Mouse (Mus musculus) midbrain, embryonic 12.5 days (tissue): ENCODE data around the gene Maml3. TPM values are rescaled to one million over a fixed set of nuclear protein-coding genes. Genes with fewer than 3 reads are reported as not detected.
A peak's percentile ranks its signal among the peaks of the same experiment; 100 is the strongest.

ENCODE experiments used
- ATAC-seq: fragments of 200-750 bp; cut with Nextera tagmentation; 2 replicates; pipeline ENCODE4 v1.8.0; 2017; ENCODE audit warnings: low read depth, moderate TSS enrichment, moderate library complexity; ENCODE audit not compliant: low FRiP score
- H3K27ac ChIP-seq: fragments of 300-500 bp; sonication (generic); replicated peaks from 2 replicates; pipeline ENCODE4 v1.5.1; 2016; ENCODE audit warnings: mild to moderate bottlenecking
- H3K27me3 ChIP-seq: fragments of 300-500 bp; sonication (generic); 2 replicates; pipeline ENCODE4 v1.6.1; 2016; ENCODE audit warnings: mild to moderate bottlenecking
- H3K36me3 ChIP-seq: fragments of 300-500 bp; sonication (generic); 2 replicates; pipeline ENCODE4 v1.6.1; 2016
- H3K4me1 ChIP-seq: fragments of 300-500 bp; sonication (generic); 2 replicates; pipeline ENCODE4 v1.6.1; 2016
- H3K4me2 ChIP-seq: fragments of 300-500 bp; sonication (generic); replicated peaks from 2 replicates; pipeline ENCODE4 v1.6.1; 2016; ENCODE audit warnings: mild to moderate bottlenecking, moderate library complexity
- H3K4me3 ChIP-seq: fragments of 300-500 bp; sonication (generic); 2 replicates; pipeline ENCODE4 v1.5.1; 2016; ENCODE audit warnings: mild to moderate bottlenecking
- H3K9ac ChIP-seq: fragments of 300-500 bp; sonication (generic); replicated peaks from 2 replicates; pipeline ENCODE4 v1.6.1; 2016; ENCODE audit warnings: mild to moderate bottlenecking, moderate library complexity
- H3K9me3 ChIP-seq: fragments of 300-500 bp; sonication (generic); 2 replicates; pipeline ENCODE4 v1.6.1; 2016; ENCODE audit warnings: mild to moderate bottlenecking
- WGBS: fragments of 180-500 bp; shearing (Covaris S2); methylation state at CpG from one replicate; pipeline ENCODE4 v1.1.7; 2016; 5-methylcytosine and 5-hydroxymethylcytosine counted together
- polyA plus RNA-seq: library from polyadenylated mRNA; unstranded; fragments of >200 nt; fragmentation: Nextera tagmentation; extraction: Ambion mirVana; gene quantifications from 2 replicates; pipeline ENCODE4 v1.2.1, GENCODE M21; 2016

Gene Maml3
- polyA plus RNA-seq, 1 experiment from 2014 or later, result 8.2 TPM

DNA sequence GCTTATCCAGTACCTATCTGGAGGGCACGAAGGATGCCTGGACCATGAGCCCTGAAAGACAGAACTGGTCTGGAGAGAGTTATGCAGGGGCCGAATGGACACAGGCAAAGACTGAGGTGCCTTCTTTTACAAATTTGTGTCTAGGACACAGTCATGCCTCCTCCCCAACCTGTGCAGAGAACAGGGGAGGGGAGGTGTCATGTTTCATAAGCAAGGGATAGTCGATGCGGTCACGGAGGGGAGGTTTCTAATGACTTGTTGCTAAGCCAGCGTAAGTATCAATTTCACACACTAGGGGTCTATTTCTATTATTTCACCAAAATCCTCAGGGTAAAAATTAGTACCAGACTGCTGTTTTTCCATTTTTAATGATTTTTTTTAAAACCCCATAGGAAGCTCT is 301.0 kb downstream of the Maml3 start:
- H3K9ac ChIP-seq, result no peak overlapping the region
- no peak overlapping the region for H3K4me2 ChIP-seq
- no peak overlapping the region for H3K27ac ChIP-seq
- no peaks in the 10 kb centered on the region for H3K9me3 ChIP-seq
- H3K4me1 ChIP-seq, result peaks cover 63% of the 10 kb centered on the region
- 56% methylated on average over 6 of the region's 6 CpGs for WGBS
- no peaks in the 10 kb centered on the region for H3K36me3 ChIP-seq
- no peak for ATAC-seq
- H3K27me3 ChIP-seq, result no peaks in the 10 kb centered on the region; the same call in 1 of the 2 replicates
- no peak overlapping the region for H3K4me3 ChIP-seq

DNA sequence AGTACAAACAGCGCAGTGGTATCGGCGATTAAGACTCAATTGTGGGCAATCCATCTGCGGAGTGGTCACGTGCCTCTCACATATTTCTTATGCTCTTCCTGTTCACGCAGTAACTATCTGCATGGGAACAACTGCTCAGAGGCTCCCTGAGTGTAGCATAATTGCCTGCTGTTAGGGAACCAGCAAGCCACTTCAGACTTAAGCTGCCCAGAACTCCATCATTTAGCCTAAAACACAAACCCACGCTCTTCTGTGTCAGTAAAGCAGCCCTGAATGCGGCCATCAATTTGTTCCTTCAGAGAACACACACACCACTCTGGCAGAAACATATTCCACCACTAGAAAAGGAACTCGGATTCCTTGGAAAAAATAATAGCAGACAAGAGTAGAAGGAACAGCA is 305.2 kb downstream of the Maml3 start:
- Histone ChIP-seq H3K27me3 (no peaks in the 10 kb centered on the region), H3K4me1 (peaks cover 72% of the 10 kb centered on the region), H3K9ac (no peak overlapping the region), H3K36me3 (no peaks in the 10 kb centered on the region), H3K9me3 (no peaks in the 10 kb centered on the region), H3K4me3 (no peak overlapping the region), H3K4me2 (no peak overlapping the region), H3K27ac (no peak overlapping the region)
- WGBS, result 89% methylated on average over 9 of the region's 9 CpGs
- no peak for ATAC-seq

DNA sequence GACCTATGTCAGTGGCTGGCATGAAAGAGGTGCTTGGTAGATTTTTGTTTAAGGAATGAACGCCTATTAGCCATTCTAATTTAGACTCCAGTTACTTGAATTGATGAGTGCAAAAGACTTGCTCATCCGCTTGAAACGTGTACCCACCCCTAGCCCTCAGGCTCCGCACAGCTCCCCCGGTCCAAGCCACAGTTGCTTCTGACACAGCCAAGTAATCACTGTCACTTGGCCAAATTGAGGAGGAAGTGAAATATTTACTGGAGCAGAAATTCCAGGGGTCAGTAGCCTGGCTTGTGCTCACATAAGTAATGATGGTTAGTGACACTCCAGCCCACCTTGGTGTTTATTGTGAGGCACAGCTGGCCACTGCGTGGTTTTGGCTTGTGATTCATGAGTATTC is 308.0 kb downstream of the Maml3 start:
- peak overlapping the region; percentile 25; the same call in 1 of the 2 replicates for H3K27ac ChIP-seq
- no peak overlapping the region for H3K4me3 ChIP-seq
- peaks cover 54% of the 10 kb centered on the region for H3K4me1 ChIP-seq
- H3K9me3 ChIP-seq, result no peaks in the 10 kb centered on the region
- H3K4me2 ChIP-seq, result no peak overlapping the region
- 64% methylated on average over 6 of the region's 6 CpGs for WGBS
- no peaks in the 10 kb centered on the region for H3K27me3 ChIP-seq
- H3K9ac ChIP-seq, result no peak overlapping the region
- no peak for ATAC-seq
- H3K36me3 ChIP-seq, result no peaks in the 10 kb centered on the region

DNA sequence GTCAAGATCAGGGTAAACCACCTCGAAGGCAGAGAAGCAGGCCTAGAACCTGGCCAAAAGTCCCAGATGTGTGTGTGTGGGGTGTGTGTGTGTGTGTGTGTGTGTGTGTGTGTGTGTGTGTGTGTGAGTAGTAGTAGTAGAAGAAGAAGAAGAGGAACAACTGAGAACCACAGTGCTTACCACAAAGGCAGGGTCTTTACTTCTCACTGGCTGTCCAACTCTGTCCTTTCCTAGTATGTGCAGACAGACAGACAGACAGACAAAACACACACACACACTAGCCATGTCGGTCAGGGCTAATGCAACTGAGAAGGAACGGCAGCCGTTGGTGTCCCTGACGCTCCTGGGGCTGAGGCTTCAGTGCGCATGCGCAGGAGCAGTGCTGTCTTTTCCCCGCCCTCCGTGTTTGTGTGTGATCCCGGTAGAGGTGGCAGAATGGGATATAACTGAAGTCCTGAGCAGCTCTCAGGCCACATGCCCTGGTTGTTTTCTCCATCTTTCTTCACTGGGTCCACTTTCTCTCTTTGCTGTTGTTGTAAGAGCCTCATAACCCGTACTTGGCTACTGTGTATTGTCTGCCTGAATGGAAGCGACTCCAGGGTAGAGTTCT is 308.6 kb downstream of the Maml3 start:
- peak overlapping the region; percentile 8 for H3K4me2 ChIP-seq
- H3K4me1 ChIP-seq, result peaks cover 59% of the 10 kb centered on the region
- H3K9ac ChIP-seq, result no peak overlapping the region
- H3K27me3 ChIP-seq, result no peaks in the 10 kb centered on the region
- peak overlapping the region; percentile 25; the same call in 1 of the 2 replicates for H3K27ac ChIP-seq
- H3K36me3 ChIP-seq, result no peaks in the 10 kb centered on the region
- 75% methylated on average over 12 of the region's 12 CpGs for WGBS
- no peak for ATAC-seq
- no peaks in the 10 kb centered on the region for H3K9me3 ChIP-seq
- no peak overlapping the region for H3K4me3 ChIP-seq

DNA sequence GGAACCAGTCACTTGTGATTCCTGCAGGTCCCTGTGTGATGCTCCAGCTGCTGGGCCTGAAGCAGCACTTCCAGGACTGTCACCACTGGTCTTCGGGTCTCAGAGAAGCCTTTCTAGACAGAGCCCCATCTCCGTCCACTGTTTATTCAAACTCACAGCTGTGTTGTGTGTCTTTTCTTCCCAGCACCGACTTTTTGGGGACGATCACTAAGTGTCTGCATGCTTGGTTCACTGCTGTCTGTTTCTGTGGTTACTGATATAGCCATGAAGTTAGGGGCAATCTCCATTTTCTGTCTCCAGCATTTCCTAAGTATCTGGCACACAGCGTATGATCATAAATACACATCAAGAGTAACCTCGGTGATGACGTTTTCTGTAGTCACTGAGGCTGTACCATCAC is 313.3 kb downstream of the Maml3 start:
- no peaks in the 10 kb centered on the region for H3K27me3 ChIP-seq
- no peaks in the 10 kb centered on the region for H3K9me3 ChIP-seq
- no peaks in the 10 kb centered on the region for H3K36me3 ChIP-seq
- H3K27ac ChIP-seq, result no peak overlapping the region
- peaks cover 56% of the 10 kb centered on the region for H3K4me1 ChIP-seq
- no peak overlapping the region for H3K4me3 ChIP-seq
- 54% methylated on average over 7 of the region's 7 CpGs for WGBS
- H3K9ac ChIP-seq, result no peak overlapping the region
- H3K4me2 ChIP-seq, result no peak overlapping the region
- ATAC-seq, result no peak

DNA sequence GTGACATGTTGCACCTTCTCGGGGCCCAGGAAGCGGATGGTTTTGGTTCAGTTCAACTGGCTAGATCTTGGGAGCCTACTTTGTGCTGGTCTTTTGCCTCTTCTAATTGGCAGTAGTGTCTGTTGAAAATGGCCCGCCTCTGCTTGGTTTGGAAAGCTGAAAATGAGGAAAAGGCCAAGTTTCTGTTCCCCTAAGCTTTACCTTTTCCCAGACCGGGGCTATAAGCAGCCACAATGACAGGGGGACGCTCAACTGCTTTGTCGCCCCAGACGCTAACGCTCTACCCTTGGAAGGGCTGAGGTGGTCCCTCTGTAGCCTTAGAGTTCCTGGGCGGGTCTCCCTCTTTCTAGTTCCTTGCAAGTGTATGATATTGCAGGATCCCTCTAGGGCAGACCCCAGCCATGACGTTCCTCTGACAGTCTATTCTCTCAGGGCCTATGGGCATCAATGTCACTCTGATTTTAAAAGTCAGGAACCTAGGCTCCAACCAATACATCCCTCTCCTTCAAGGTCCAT is 315.4 kb downstream of the Maml3 start:
- Histone ChIP-seq H3K9me3 (no peaks in the 10 kb centered on the region), H3K27me3 (no peaks in the 10 kb centered on the region), H3K36me3 (no peaks in the 10 kb centered on the region), H3K4me1 (peaks cover 44% of the 10 kb centered on the region), H3K9ac (0 out of 2 replicates have a peak overlapping the region, but pooled peaks have one; percentile 43), H3K4me2 (peak overlapping the region; percentile 53), H3K4me3 (no peak overlapping the region), H3K27ac (peak overlapping the region; percentile 97)
- ATAC-seq, result peak; percentile 51
- WGBS, result 13% methylated on average over 10 of the region's 10 CpGs

DNA sequence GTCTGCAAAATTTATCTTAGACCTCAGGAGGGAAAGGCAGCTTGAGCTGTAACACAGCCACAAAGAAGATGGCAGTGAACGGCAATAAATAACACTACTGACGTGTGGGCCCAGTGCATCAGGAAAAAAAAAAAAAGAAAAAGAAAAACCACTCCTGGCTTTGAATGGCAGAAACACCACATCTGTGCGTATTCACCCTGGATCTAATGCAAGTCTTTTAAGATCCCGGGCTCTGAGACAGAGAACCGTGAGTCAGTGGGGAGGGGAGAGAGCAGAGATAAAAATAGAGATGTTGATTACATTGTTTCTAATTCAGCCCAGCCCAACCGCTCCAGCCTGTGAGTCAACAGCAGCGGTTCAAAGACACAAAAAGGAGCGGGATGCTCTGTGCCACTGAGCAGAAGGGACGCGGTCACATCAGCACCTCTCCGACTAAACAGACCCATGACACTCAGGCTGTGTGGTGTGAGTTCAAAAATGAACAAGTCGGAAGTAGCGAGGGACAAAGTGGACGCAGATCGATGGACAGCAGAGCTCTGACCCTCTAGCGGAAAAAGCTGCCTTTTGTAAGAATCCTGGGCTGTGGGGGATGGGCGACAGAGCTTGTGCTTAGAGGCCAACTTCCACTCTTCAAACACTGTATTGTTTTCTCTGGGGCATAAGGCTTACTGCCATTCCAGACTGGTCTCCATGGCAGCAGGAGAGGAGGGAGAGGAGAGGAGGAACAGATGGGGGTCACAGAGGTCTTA is 316.1 kb downstream of the Maml3 start:
- Histone ChIP-seq H3K36me3 (no peaks in the 10 kb centered on the region), H3K4me1 (peaks cover 44% of the 10 kb centered on the region), H3K27ac (peak overlapping the region; percentile 97), H3K4me3 (peak overlapping the region; percentile 31), H3K9ac (peak overlapping the region; percentile 43; the same call in 1 of the 2 replicates), H3K9me3 (no peaks in the 10 kb centered on the region), H3K4me2 (peak overlapping the region; percentile 53), H3K27me3 (no peaks in the 10 kb centered on the region)
- ATAC-seq, result peak; percentile 96
- WGBS, result under 1% methylated on average over 17 of the region's 17 CpGs

DNA sequence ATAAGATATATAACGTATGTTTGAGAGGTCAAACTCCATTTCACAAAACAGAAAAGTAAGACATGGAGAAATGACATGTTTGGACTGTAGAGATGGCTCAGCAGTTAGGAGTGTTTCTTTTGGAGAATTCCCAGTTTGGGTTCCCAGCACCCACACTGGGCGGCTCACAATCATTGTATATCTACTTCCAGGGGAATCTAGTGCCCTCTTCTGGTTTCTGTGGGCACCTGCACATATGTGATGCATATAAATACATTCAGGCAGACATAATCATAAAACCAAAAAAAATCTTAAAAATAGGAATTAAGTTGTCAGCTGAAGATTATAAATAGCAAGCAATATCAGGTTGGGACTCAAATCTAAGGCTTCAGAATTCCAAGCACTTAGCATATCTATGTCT is 316.9 kb downstream of the Maml3 start:
- Histone ChIP-seq H3K9ac (no peak overlapping the region), H3K27ac (peak overlapping the region; percentile 97), H3K4me2 (no peak overlapping the region), H3K36me3 (no peaks in the 10 kb centered on the region), H3K27me3 (no peaks in the 10 kb centered on the region), H3K4me3 (no peak overlapping the region), H3K4me1 (peaks cover 44% of the 10 kb centered on the region), H3K9me3 (no peaks in the 10 kb centered on the region)
- WGBS, result 96% methylated on average over 2 of the region's 2 CpGs
- no peak for ATAC-seq

DNA sequence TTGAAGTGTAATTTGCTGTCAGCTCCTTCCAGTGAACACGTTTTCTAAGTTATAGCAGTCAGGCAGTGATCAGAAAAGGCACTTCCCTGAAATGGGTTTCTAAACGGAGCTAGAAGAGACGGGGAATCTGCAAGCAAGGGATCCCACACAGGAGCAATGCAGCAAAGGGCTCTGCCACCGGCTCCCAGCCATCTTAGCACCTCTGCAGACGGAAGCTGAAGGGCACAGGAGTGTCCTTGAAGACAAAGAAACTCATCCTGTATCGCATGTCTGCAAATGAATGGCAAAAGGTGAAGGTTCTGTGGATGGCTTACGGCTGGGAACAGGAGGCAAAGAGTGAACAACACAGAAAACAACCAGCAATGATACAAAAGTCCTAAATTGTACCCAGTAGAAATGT is 319.1 kb downstream of the Maml3 start:
- no peak overlapping the region for H3K27ac ChIP-seq
- H3K4me3 ChIP-seq, result no peak overlapping the region
- H3K27me3 ChIP-seq, result no peaks in the 10 kb centered on the region
- peaks cover 27% of the 10 kb centered on the region for H3K4me1 ChIP-seq
- ATAC-seq, result no peak
- 77% methylated on average over 7 of the region's 7 CpGs for WGBS
- H3K36me3 ChIP-seq, result no peaks in the 10 kb centered on the region
- H3K9me3 ChIP-seq, result no peaks in the 10 kb centered on the region
- no peak overlapping the region for H3K4me2 ChIP-seq
- H3K9ac ChIP-seq, result no peak overlapping the region

DNA sequence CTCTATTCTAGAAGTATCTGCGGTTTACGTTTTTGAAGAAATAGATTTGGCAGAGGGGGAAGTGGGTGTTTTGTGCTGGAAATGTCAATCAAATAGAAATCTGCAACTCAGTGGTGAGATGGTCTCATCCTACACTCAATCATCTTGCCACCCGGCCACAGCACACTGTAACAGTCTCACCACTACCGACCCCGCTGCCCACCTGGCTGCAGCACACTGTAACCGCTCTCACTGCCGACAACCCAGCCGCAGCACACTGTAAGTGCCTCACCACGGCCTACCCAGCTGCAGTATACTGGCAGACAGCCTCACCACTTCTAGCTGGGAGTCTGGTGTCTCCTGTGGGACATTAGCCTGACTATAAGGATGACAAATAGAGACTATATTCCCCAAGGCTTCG is 322.7 kb downstream of the Maml3 start:
- 90% methylated on average over 10 of the region's 10 CpGs for WGBS
- H3K36me3 ChIP-seq, result no peaks in the 10 kb centered on the region
- H3K9me3 ChIP-seq, result no peaks in the 10 kb centered on the region
- no peak overlapping the region for H3K4me3 ChIP-seq
- no peak for ATAC-seq
- H3K4me2 ChIP-seq, result no peak overlapping the region
- no peaks in the 10 kb centered on the region for H3K27me3 ChIP-seq
- H3K4me1 ChIP-seq, result peaks cover 24% of the 10 kb centered on the region
- no peak overlapping the region for H3K27ac ChIP-seq
- no peak overlapping the region for H3K9ac ChIP-seq

DNA sequence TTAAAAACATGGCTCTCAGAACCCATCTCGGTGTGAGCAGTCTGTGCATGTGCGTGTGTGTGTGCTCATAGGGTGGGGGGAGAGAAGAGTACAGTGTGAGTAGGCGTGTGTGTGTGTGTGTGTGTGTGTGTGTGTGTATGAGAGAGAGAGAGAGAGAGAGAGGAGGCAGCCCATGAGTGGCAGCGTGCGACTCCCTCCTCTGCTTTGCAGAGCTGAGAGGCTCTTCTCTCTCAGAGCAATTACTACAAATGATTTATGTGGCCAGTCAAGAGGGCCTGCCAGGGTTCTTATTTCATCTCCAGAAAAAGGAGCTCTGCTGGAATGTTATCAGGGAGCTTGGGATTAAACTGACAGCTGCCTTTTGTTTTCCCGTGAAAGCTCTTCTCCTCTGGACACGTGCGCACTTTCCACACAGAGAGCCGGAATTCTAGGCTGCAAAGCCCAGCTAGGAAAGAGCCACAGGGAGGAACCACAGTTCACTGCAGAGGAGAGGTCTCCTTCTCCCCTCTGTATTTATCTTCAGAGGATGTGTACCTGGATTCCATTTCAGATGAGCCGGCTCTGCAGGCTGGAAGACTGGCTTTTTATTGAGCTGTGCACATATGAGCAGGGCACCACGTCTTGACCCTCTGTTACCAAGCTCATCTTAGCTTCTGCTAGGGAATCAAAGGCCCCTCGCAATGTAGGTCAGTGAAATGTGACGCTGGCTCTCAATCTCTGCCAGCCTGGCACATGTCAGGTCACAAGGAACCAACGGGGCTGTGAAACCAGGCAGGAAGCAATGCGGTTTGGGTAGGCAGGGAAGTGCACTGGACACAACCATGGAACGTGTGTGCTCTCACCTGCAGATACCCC is 325.9 kb downstream of the Maml3 start:
- 29% methylated on average over 14 of the region's 16 CpGs for WGBS
- no peak overlapping the region for H3K4me2 ChIP-seq

DNA sequence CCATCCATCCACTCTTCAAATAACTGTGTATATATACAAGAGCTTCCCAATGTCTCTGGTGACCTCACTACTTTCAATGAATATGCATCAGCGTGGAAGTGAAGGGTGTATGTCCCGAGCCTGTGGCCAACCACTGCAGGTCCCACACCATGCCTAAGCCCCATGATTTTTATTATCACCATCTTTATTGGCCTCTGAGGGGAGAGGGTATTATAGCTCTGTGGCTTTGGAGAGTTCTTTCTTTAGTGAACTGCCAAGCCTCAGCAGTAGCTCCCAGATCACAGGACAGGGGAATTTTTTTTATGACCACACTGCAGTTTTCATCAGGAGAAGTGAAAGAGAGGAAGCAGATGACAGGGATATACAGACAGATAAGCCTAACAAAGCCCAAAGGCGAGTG is 326.7 kb downstream of the Maml3 start:
- no peak overlapping the region for H3K4me2 ChIP-seq
- peaks cover 21% of the 10 kb centered on the region for H3K4me1 ChIP-seq
- ATAC-seq, result no peak
- no peaks in the 10 kb centered on the region for H3K36me3 ChIP-seq
- H3K4me3 ChIP-seq, result no peak overlapping the region
- WGBS, result 56% methylated on average over 3 of the region's 3 CpGs
- no peak overlapping the region for H3K9ac ChIP-seq
- no peaks in the 10 kb centered on the region for H3K9me3 ChIP-seq
- H3K27ac ChIP-seq, result peak overlapping the region; percentile 77
- no peaks in the 10 kb centered on the region for H3K27me3 ChIP-seq

More for the DNA sequence above, 325.9 kb downstream of the Maml3 start:
- peak overlapping the region; percentile 77 for H3K27ac ChIP-seq
- no peak overlapping the region for H3K9ac ChIP-seq
- no peaks in the 10 kb centered on the region for H3K9me3 ChIP-seq
- peaks cover 21% of the 10 kb centered on the region for H3K4me1 ChIP-seq
- H3K27me3 ChIP-seq, result no peaks in the 10 kb centered on the region
- no peak overlapping the region for H3K4me3 ChIP-seq
- no peaks in the 10 kb centered on the region for H3K36me3 ChIP-seq
- peak; percentile 77 for ATAC-seq
